Mouse (Mus musculus) MEL (cell line): ENCODE measurements around the gene Ube2f.

ENCODE experiments used
- CTCF ChIP-seq, 3 experiments: IDR thresholded peaks in 2 of 3; conservative IDR thresholded peaks in 1 of 3; 2 replicates each; pipeline ENCODE4 v1.5.1; 2011 to 2012; ENCODE audit warnings: low read length in 3 of 3, low read depth in 2 of 3, mild to moderate bottlenecking in 2 of 3, improper control_type of control experiment in 1 of 3, inconsistent platforms in 1 of 3, mixed read lengths in 1 of 3, moderate library complexity in 1 of 3; ENCODE audit not compliant: control insufficient read depth in 1 of 3, insufficient read depth in 1 of 3, poor library complexity in 1 of 3, severe bottlenecking in 1 of 3
- MYB ChIP-seq: IDR thresholded peaks from 2 replicates; pipeline ENCODE4 v1.6.1; 2011; ENCODE audit warnings: mild to moderate bottlenecking, low read depth, low read length, improper control_type of control experiment
- NRF1 ChIP-seq: IDR thresholded peaks from 2 replicates; pipeline ENCODE4 v1.6.1; 2014; ENCODE audit warnings: low read depth, mild to moderate bottlenecking, inconsistent platforms, low read length, improper control_type of control experiment, moderate library complexity; ENCODE audit not compliant: poor library complexity, insufficient read depth, severe bottlenecking

- TF ChIP-seq CTCF (IDR thresholded peaks at IDR 0.05 in 2 of 3, conservative IDR thresholded peaks at IDR 0.05 in 1 of 3; ENCODE audit: control insufficient read depth in 1 of 3, insufficient read depth in 1 of 3, low read depth in 2 of 3, low read length in 3 of 3, poor library complexity in 1 of 3, severe bottlenecking in 1 of 3) (no peak), MYB (no peak), NRF1 (no peak)
These were observed 51.9 kb downstream of the Ube2f start for GRCm38 (mm10) chr1:91302021-91302420.
